Mouse (Mus musculus) heart, embryonic 14.5 days (tissue): ENCODE results near the gene Lingo2. TPM values are rescaled to one million over a fixed set of nuclear protein-coding genes. Genes with fewer than 3 reads are reported as not detected.

ENCODE experiments used
- ATAC-seq: fragments of 200-750 bp; cut with Nextera tagmentation; 2 replicates; pipeline ENCODE4 v1.8.0; 2017; ENCODE audit warnings: low read depth, moderate TSS enrichment; ENCODE audit not compliant: insufficient number of reproducible peaks, insufficient read depth, low FRiP score
- H3K27ac ChIP-seq, 2 experiments: fragments of 200-500 bp in 1 of 2; fragments of 300-500 bp in 1 of 2; sonication (generic) in 1 of 2; replicated peaks in 1 of 2; 2 replicates each; pipeline ENCODE4 v1.5.1; 2012 to 2014; ENCODE audit warnings: low read depth in 2 of 2, low read length in 2 of 2, control low read depth in 1 of 2, mild to moderate bottlenecking in 1 of 2, mixed read lengths in 1 of 2; ENCODE audit not compliant: control insufficient read depth in 1 of 2, insufficient read depth in 1 of 2
- H3K27me3 ChIP-seq: fragments of 300-500 bp; sonication (generic); 2 replicates; pipeline ENCODE4 v1.6.1; 2014; ENCODE audit warnings: mild to moderate bottlenecking, low read length, control low read depth; ENCODE audit not compliant: control insufficient read depth, insufficient read depth
- H3K36me3 ChIP-seq: fragments of 300-500 bp; sonication (generic); 2 replicates; pipeline ENCODE4 v1.6.1; 2014; ENCODE audit warnings: mild to moderate bottlenecking, control low read depth, low read length, mixed read lengths; ENCODE audit not compliant: control insufficient read depth, insufficient read depth
- H3K4me1 ChIP-seq, 2 experiments: fragments of 200-500 bp in 1 of 2; fragments of 300-500 bp in 1 of 2; sonication (generic) in 1 of 2; 2 replicates each; pipeline ENCODE4 v1.6.1; 2012 to 2014; ENCODE audit warnings: low read length in 2 of 2, control low read depth in 1 of 2, mixed read lengths in 1 of 2; ENCODE audit not compliant: control insufficient read depth in 2 of 2, insufficient read depth in 2 of 2
- H3K4me2 ChIP-seq: fragments of 300-500 bp; sonication (generic); 2 replicates; pipeline ENCODE4 v1.6.1; 2014; ENCODE audit warnings: mild to moderate bottlenecking, low read length
- H3K4me3 ChIP-seq, 2 experiments: fragments of 200-500 bp in 1 of 2; fragments of 300-500 bp in 1 of 2; sonication (generic) in 1 of 2; 2 replicates each; pipeline ENCODE4 v1.5.1; 2012 to 2014; ENCODE audit warnings: low read length in 2 of 2, mild to moderate bottlenecking in 2 of 2, control low read depth in 1 of 2, low read depth in 1 of 2, moderate library complexity in 1 of 2; ENCODE audit not compliant: control insufficient read depth in 1 of 2, insufficient read depth in 1 of 2
- H3K9ac ChIP-seq: fragments of 300-500 bp; sonication (generic); 2 replicates; pipeline ENCODE4 v1.6.1; 2014; ENCODE audit warnings: mild to moderate bottlenecking, low read length
- H3K9me3 ChIP-seq: fragments of 300-500 bp; sonication (generic); 2 replicates; pipeline ENCODE4 v1.6.1; 2016; ENCODE audit warnings: low read length, control low read depth; ENCODE audit not compliant: control insufficient read depth
- WGBS: fragments of 180-500 bp; shearing (Covaris S2); extraction: QIAGEN DNeasy Blood & Tissue Kit; methylation state at CpG from one replicate; pipeline ENCODE4 v1.1.7; 2014; 5-methylcytosine and 5-hydroxymethylcytosine counted together
- polyA plus RNA-seq: library from polyadenylated mRNA; unstranded; fragments of >200 nt; fragmentation: Nextera tagmentation; extraction: Ambion mirVana; gene quantifications from 2 replicates; pipeline ENCODE4 v1.2.1, GENCODE M21; 2014

The Lingo2 gene
- polyA plus RNA-seq, 1 experiment from 2014 or later: 0.39 TPM

DNA sequence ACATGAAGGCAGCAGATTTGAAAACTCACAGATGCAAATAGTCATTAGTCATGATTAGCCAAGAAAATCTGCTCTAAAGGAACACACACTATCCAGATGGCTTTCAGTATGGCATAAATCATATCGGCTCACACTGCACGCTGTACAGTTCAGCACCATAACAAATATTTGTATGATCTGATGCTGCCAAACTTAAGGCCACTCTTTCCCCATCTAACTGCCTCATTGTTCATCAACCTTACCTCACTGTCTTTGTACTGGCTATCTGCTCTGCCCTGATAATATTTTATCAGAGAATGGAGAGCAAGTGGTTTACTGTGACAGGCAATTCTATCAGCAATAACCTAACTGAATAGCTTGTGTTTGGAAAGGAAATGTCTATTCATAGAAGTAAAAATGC is 254.7 kb downstream of the Lingo2 start:
- H3K9ac ChIP-seq: no peak overlapping the region
- no peaks in the 10 kb centered on the region for H3K27me3 ChIP-seq
- ATAC-seq: no peak
- H3K4me3 ChIP-seq: no peak overlapping the region
- H3K9me3 ChIP-seq: no peaks in the 10 kb centered on the region
- no peaks in the 10 kb centered on the region for H3K4me1 ChIP-seq
- no peak overlapping the region for H3K27ac ChIP-seq
- WGBS: 90% methylated on average over 2 of the region's 2 CpGs
- H3K36me3 ChIP-seq: no peaks in the 10 kb centered on the region
- no peak overlapping the region for H3K4me2 ChIP-seq

DNA sequence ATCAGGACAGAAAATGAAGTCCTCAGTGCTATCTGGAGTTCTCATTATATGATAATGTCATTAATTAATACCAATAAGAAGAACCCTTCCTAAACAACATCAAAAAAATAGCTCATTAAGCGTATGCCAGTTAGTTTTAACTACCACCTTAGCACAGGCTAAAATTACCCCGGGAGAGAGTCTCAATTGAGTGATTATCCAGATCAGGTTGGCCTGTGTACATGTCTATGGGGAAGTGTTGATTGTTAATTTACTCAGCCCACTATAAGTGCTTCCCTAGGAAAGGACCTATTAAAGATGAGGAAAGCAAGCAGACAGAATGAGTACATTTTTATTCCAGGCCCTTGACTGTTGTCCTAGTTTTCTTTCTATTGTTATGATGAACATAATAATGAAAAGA is 291.6 kb downstream of the Lingo2 start:
- Histone ChIP-seq H3K9ac (no peak overlapping the region), H3K4me3 (no peak overlapping the region), H3K4me2 (no peak overlapping the region), H3K4me1 (no peaks in the 10 kb centered on the region), H3K36me3 (no peaks in the 10 kb centered on the region), H3K27ac (no peak overlapping the region), H3K9me3 (no peaks in the 10 kb centered on the region), H3K27me3 (no peaks in the 10 kb centered on the region)
- WGBS: 82% methylated on average over 2 of the region's 2 CpGs
- ATAC-seq: no peak

DNA sequence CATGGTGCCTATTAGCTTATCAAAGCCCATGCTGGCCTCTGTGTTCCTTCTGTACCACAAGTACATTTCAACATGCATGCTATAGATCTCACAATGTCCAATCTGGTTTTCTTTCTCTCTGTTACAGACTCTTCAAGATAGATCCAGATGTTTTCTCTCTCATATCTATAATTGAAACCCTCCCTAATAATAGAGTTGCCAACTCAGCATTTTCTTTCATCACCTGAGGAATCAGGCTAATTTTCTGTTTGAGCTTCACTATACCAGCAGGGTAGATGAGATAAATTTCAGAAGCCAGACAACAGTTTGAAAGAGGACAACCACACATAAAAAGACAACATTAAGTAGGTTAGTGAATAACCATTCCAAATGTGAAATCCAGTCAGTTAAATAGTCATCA is 303.8 kb downstream of the Lingo2 start:
- no peak overlapping the region for H3K27ac ChIP-seq
- H3K4me2 ChIP-seq: no peak overlapping the region
- no peaks in the 10 kb centered on the region for H3K27me3 ChIP-seq
- no peak for ATAC-seq
- H3K9ac ChIP-seq: no peak overlapping the region
- H3K36me3 ChIP-seq: no peaks in the 10 kb centered on the region
- H3K9me3 ChIP-seq: no peaks in the 10 kb centered on the region
- H3K4me1 ChIP-seq: no peaks in the 10 kb centered on the region
- H3K4me3 ChIP-seq: no peak overlapping the region

DNA sequence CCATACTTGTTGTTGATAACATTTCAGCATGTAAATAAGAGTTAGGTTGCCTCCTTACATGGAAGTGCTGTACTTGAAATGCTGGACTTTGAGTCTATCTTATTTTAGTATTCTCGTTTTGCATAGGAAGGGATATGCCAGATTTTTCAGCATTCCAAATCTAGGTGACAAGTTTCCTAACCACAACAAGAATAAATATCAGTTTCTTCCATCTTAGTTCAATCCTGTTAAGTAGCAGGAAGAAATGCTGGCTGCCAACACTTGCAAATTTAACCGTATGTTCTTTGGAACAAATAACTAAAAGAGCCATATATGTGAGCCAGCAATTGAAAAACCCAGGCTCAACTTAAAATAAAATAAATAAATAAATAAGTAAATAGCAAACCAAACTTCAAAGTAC is 315.9 kb downstream of the Lingo2 start:
- no peak overlapping the region for H3K27ac ChIP-seq
- WGBS: 79% methylated on average over 2 of the region's 2 CpGs
- no peaks in the 10 kb centered on the region for H3K36me3 ChIP-seq
- no peaks in the 10 kb centered on the region for H3K27me3 ChIP-seq
- H3K9ac ChIP-seq: no peak overlapping the region
- ATAC-seq: no peak
- H3K4me2 ChIP-seq: no peak overlapping the region
- no peaks in the 10 kb centered on the region for H3K4me1 ChIP-seq
- H3K4me3 ChIP-seq: no peak overlapping the region
- no peaks in the 10 kb centered on the region for H3K9me3 ChIP-seq

DNA sequence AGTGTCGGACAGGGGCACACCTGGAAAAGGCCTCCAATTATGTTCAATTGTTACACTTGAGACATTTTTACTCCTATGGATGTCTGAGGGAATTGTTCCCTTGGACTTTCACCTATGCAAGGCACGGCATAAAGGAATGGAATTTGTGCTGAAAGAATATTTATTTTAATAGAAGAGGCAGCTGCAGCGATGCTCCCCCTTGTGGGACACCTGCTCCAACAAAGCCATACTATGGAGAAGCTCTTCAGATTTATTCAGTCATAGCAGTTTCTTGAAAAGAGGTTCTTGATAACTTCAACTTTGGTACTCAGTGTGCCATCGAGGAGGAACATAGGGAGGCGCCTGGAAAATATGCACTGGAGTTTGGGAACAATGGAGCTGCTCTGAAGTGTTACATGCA is 374.7 kb downstream of the Lingo2 start:
- H3K4me1 ChIP-seq: no peaks in the 10 kb centered on the region
- H3K27ac ChIP-seq: no peak overlapping the region
- ATAC-seq: no peak
- no peaks in the 10 kb centered on the region for H3K27me3 ChIP-seq
- H3K4me2 ChIP-seq: no peak overlapping the region
- H3K9me3 ChIP-seq: no peaks in the 10 kb centered on the region
- no peaks in the 10 kb centered on the region for H3K36me3 ChIP-seq
- H3K9ac ChIP-seq: no peak overlapping the region
- H3K4me3 ChIP-seq: no peak overlapping the region
- WGBS: 67% methylated on average over 5 of the region's 5 CpGs

DNA sequence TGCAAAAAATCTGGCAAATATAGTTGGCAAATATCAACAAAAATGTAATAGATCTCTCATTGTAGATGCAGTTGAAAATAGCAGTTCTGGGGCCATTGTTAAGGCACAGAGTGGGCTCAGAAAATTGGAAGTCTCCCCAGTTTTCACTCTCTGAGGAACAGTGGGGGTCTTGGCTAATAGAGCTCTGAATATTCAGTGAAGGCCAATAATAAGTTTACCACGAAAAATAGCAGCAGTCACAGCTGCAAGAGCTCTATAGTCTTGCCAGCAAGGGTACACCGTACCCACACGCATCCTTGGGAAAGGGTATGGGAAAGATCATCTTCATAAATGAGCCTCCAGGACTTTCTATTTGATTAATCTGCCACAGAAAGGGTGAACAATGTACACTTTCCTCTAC is 375.3 kb downstream of the Lingo2 start:
- Histone ChIP-seq H3K9ac (no peak overlapping the region), H3K4me1 (no peaks in the 10 kb centered on the region), H3K27ac (no peak overlapping the region), H3K4me3 (no peak overlapping the region), H3K36me3 (no peaks in the 10 kb centered on the region), H3K9me3 (no peaks in the 10 kb centered on the region), H3K27me3 (no peaks in the 10 kb centered on the region), H3K4me2 (no peak overlapping the region)
- WGBS: 76% methylated on average over 3 of the region's 3 CpGs
- no peak for ATAC-seq

DNA sequence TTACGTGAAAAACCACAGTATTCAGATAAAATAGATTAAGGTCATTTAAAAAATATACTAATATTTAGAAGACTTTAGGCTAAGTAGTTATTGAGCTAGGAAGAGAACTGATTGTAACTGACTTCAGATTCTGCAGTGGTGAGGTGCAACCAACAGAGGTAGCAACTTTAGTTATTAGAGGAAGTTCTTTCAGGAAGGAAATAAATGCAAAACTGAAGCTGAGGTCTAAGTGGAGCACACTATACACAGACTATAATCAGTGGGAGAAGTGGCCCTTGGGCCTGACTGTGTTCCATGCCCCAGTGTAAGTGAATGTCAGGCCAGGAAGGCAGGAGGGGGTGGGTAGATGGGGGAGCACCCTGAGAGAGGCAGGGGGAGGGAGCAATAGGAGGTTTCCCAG is 385.0 kb downstream of the Lingo2 start:
- Histone ChIP-seq H3K4me1 (no peaks in the 10 kb centered on the region), H3K9me3 (no peaks in the 10 kb centered on the region), H3K4me3 (no peak overlapping the region), H3K4me2 (no peak overlapping the region), H3K36me3 (no peaks in the 10 kb centered on the region), H3K9ac (no peak overlapping the region), H3K27me3 (no peaks in the 10 kb centered on the region), H3K27ac (no peak overlapping the region)
- 68% methylated on average over 1 of the region's 1 CpGs for WGBS
- no peak for ATAC-seq

DNA sequence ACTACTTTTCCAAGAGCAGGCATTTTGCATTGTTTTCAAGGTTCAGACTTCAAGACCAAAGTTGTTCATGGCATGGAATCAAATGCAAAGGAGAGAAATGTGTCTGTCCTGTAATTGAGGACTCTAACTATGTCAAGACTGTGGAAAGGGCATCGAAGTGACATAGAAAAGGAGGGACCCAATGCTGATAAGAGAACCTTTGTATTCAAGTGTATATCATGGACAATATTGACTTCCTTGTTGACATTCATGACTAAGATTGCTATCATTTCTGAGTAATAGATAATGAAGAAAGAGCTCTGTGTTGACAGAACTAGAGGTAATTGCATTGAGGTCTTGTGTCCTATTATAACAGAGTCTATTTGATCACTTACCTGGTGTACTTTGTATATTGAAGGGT is 390.6 kb downstream of the Lingo2 start:
- H3K9me3 ChIP-seq: no peaks in the 10 kb centered on the region
- no peaks in the 10 kb centered on the region for H3K4me1 ChIP-seq
- no peak overlapping the region for H3K4me2 ChIP-seq
- H3K4me3 ChIP-seq: no peak overlapping the region
- no peak for ATAC-seq
- no peak overlapping the region for H3K27ac ChIP-seq
- H3K27me3 ChIP-seq: no peaks in the 10 kb centered on the region
- H3K36me3 ChIP-seq: no peaks in the 10 kb centered on the region
- no peak overlapping the region for H3K9ac ChIP-seq
- WGBS: 57% methylated on average over 1 of the region's 1 CpGs
